Mouse (Mus musculus): ENCODE data around the gene Arap2.

Arap2 gene

DNA sequence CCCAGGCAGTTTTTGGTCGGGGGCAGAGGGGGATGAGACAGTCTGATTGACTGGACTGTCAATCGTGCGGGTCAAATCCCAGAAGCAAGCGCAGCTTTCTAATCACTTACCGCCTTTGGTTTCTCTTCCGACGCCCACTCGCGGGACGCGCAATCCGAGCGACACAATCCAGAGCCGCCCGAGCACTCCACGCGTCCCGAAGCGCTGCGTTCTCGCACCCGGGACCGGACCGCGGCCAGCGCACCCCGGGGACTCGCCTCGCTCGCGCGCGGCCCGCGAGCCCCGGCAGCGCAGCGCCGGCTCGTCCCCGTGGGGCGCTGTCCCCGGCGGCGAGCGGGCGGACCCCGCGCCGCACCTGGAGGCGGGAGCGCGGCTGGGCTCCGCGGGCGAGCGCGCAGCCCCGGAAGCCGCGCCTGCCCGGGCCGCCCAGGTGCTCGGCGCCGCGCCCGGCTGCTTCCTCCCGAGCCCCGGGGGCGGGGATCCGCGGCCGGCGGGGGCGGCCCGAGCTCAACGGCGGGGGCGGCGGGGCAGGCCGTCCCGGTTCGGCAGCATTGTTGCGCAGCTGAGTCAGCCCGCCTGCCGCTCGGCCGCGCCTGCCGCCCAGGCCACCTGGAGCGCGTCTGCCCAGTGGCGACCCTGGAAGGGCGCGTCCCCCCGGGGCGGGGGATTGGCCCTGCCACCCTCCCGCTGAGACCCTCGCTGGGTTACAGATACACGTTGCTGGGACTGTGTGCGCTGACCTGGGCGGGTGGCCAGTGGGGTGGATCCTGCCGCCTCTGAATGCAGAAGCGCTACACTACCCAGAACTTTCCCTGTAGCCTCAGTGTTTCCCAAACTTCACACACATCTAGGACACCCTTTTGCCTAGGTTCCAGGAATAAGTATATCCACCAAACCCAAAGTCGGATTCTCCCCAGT, at the start of gene Arap2:
Gene Arap2 (minus strand): TSS at position 376 of the 918 bp plus-strand sequence.
- peak; percentile 78 to 90 for DNase-seq

DNA sequence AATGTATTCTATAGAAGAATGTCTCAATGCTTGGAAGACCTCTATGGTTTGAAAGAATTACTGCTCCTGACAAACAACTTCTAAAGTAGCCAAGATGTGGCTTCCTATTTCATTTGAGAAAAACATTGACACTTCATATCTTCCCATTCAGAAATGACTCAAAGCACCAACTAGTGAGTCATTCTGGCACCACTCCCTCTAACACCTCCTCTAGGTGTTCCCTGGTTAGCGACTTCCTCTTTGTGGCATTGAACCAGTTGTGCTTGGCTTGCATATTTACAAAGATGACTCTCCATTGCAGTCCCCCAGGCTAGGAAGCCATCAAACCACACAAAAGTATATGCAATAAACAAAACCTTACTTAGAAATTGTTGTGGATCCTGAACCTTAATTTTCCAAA, 49.8 kb upstream of the Arap2 start:
- DNase-seq, result no peak

DNA sequence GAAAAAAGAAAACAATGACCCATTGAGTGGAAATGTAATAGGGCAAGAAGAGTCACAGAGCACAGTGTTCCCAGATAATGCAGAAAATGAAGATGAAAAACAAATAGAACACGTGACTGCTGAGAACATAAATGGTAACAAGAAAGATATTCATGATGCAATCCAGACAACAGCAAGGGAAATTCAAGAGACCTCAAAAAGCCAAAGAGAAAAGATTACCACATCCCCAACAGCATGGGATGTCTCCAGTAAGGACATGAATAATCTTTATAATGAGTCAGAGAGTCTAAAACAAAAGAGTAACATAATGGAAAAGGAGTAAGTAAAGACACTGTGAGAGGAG, 48.1 kb upstream of the Arap2 start:
- DNase-seq, result no peak

DNA sequence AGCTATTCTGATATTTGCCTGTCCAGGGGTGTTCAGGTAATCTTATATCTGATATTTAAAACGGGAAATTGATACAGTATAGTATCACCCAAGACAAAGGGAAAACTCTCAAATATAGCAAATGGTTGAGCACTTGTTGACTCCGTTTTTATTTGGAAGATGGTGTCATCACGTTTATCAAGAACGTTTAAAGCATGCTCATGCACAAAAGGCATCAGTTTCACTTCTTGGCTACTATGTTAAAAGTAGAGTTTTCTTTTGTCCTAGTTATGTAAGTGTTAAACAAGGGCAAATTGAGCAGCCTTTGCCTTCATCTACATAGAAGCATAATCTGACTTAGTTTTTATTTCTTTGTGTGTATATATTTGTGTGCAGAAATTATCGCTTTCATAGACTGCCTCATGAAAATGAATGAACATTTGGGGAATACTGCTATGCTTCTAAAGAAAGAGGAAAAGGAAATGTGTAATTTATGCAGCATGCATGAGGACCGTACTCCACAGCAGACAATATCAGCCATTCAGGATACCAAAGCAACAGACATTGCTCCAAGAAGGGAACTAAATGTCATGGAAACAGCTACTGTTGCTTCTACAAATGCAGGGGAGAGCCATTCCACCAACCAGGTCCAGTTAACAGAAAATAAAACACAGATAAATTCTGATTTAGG, 47.6 kb upstream of the Arap2 start, which contains the start of gene Dthd1:
Gene Dthd1 (plus strand): TSS at position 422 of the 670 bp plus-strand sequence.
- no peak for DNase-seq

DNA sequence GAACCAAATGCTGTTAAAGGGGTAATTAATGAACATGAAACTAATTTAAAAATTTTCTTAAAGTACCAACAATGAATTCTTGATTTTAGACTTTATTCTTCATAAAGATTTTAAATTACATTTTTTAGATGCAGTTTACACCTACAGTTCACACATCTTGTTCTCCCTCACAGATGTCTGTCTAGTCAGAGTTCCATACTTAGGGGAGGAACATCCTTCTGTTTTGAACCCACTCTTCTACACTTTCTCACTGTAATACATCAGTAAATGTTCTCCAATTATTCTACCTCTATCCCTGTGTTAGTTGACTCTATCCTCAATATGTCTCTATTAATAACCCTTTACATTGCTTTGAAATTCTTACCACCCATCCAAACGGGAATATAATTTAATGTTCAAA, 26.8 kb upstream of the Arap2 start:
- DNase-seq, result no peak

DNA sequence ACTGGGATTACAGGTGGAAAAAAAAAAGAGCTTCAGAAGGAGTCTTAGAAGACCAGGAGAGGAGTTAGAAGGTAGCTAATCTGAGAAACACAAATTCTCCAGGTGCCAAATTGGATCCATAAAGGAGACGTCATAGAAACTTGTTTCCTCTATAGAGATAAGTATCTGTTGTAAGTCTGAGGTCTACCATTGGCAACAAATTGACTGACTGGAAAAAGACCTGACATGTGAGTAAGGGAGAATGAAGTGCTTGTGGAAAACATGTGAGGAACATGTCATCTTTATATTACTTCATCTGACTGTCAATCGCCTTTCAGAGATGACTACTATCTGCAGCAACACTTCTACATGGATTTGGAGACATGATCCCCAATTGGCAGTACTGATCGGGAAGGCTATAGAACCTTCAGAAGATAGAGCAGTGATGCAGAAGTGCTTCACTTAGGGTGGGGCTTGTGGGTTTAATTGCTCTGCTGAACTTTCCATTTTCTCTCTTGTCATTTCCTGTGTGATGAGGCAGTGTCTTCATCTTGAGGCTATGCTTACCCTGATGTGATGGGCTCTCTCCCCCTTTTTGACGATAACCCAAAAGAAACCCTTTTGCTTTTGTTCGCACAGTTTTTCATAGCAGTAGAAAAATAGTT, 25.1 kb upstream of the Arap2 start:
- DNase-seq, result no peak

DNA sequence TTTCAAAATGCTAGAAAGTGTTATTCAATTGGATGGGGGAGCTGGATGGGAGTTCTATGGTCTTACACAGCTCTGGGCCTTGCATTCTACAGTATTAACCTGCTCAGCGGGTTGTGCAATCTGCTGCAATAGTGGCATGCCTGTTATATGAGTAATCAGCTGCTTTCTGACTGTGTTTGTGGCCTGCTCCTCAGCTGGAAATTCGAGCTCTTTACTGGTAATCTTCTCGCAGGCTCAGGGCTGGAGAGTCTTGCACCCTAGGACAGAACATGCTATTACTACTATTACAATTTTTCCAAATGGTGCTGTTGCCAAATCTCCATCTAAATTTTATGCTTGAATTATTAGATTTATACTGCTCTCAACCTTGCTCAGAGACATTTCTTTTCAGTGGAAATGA, 20.9 kb upstream of the Arap2 start:
- DNase-seq, result no peak

DNA sequence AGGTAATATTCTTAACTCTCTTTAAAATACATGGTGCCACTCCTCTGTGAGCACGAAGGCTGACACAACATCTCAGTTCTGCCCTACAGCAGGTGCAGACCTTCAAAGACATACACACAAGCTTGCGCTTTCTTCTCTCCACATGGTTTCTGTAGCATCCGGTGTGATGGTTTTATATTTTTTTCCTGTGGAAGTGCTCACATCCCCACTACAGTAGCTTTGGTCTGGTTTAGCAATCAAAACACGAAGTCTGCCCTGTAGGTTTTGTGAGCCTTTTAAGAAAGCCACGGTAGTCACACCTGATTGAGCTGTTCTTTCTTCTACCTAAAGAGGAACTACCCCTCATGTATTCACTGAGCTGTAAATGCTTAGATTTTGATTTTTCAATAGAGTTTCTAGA, 12.7 kb upstream of the Arap2 start:
- DNase-seq, result no peak

DNA sequence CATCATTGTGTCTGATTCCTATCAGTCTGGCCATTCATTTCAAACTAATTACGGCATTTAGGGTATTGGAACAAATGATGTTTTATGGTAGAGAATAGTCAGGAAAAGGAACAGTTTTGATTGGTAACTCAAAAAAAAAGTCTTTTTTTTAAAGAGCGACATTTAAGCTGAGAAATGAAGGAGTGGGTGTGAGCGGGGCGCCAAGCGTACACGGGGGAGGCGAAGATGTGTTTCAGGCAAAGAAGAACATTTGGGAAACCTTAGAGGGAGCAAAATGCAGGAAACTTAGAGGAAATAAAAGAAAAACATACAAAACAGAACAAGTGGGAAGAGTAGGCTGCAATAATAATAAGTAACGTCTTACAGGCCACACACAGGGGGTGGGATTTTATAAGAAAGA, 11.8 kb upstream of the Arap2 start:
- no peak for DNase-seq

DNA sequence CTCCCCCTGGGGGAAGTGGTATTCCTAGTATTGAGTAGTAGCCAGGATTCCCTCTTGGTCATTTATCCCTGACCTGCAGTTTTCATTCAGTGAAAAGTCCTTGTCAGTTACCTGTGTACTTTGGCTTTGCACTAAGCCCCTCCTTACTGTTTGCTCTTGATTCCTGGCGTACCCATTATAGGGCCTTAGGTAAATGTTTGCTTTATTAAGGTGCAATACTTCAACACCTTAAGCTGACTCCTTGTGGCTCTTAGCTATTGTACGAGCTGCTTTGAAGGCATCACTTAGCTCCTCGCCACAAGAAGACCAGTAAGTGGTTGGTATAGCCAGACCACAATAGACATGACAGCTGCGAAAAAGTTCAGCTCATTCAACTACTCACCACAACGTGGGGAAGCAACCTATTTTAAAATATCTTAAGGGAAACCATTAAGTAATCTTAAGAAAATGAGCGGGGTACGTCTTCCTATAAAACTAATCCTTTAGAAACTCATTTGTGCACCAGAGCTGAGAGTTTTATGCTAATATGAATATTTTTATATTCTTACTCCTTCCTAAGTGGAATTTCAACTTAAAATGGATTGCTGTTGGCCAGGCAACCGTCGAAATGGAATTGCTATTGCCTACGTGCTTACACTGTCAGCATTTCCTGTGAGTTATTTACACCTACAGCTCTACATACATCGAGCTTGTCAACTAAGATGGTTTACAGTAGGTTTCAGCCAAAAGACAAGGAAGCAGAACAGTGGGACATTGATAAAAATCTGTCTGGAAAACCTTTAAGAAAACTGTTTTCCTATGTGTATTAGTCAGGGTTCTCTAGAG, 6.0 kb upstream of the Arap2 start:
- no peak for DNase-seq

DNA sequence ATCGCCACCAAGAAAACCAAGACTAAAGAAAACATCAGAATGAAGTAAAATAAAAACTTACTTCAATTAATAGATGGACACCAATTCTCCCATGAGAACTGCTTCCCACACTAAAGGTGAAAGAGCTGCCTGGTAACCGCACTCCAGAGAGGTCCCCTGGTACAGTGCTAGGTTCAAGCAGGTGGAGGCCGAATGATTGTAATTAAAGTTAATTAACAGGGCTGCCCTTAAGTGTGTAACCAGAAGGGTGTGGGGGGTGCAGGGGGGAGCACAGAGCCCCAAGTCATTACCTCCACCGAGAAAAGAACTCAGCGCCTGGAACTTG, 538 bp downstream of the Arap2 start:
- DNase-seq, result peak in 1 of 2 experiments; percentile 52

DNA sequence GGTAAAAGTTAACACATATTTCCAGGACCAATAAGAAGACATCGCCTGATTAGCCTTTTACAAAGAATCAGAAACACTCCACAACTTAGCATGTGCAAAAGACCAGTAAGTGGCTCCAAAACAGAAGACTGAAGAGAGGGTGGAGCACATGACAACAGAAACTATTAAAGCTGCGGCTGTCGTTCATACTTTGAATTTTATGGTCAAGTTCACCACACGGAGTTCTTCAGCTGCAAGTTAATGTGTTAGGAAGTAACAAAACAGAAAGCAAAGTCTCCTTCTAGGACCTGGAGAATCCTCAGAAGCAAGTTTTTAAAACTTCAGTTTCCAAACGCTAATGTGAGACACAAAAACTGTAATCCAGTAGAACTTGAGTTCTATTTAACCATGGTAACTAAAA, 1.8 kb downstream of the Arap2 start:
- DNase-seq, result peak in 1 of 2 experiments; percentile 25

DNA sequence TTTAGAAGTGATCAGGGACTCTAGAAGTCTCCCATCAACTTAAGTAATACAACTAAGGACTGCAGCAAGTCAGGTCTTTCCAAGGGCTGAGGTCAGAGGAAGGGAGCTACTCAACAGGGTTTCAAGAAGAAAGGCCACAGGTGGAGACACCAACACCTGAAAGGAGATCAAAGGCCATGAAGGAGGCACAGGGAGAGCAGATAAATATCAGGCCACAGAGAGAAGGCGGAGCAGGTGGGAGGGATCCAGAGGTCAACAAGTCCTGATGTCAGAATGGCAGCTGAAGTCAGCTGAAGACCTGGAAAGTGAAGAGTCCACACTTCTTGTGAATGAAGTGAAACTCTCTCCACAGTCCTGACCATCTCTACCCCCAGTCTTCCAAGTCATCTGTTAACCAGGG, 2.9 kb downstream of the Arap2 start:
- peak; percentile 39 to 49 for DNase-seq

DNA sequence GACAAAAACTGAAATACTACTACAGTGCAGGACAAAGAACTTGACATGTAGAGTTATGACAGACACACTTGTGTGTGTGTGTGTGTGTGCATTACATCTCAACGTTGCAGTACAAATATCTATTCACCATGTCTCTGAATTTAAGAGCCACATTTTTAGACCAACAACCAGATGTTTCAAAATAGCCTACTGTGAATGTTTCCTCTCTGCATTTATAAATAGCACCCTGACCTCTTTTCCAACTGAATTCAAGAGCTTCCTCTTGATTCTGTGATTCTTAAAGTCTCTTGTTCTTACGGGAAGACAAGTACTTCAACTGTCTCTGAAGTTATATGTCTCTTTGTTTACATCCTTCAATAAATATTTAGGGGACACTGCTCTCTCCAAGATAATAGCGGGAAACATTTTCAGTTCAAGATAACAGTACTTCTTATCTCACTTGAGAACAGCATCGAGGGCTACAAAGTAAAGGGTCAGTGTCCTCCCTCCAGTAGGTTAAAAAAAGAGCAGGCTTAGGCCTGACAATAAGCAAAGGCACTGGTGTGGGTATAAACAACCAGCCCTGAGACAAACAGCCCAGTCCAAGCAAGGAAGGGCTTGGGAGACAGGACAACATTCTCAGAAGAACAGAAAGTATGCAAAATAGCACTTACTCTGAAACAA, 3.5 kb downstream of the Arap2 start:
- DNase-seq, result no peak

DNA sequence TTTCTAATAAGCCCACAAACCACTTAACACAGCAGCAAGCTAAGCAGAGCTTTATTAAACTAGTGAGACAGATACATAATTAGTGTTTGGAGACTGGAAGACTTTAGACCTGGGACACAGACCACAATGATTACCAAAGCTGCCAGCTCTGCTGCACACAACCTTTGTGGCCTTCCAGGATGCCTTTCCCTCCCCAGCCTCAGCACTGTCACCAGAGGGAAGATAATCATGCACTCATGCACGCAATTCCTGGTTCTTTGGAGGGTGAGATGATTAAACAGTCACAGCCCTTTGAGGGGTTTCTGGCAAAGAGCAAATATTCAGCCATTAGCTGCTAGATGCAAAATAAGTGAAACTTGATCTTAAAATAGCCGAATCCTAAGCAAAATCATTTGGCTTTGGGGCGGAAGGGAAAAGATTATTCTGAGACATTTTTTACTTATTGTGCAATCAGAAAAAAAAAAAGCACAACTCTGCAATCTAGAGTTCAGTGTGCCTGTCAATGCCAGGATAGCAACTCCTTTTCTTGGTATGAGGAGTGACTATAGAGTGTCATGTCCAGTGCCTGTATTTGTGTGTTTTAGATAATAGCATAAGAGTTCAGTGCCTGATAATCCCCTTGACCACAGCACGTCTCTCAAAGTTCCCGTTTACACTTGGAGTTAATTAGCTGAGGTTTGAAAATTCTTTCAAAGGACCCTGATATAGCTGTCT, 5.0 kb downstream of the Arap2 start:
- DNase-seq, result peak in 1 of 2 experiments; percentile 37

DNA sequence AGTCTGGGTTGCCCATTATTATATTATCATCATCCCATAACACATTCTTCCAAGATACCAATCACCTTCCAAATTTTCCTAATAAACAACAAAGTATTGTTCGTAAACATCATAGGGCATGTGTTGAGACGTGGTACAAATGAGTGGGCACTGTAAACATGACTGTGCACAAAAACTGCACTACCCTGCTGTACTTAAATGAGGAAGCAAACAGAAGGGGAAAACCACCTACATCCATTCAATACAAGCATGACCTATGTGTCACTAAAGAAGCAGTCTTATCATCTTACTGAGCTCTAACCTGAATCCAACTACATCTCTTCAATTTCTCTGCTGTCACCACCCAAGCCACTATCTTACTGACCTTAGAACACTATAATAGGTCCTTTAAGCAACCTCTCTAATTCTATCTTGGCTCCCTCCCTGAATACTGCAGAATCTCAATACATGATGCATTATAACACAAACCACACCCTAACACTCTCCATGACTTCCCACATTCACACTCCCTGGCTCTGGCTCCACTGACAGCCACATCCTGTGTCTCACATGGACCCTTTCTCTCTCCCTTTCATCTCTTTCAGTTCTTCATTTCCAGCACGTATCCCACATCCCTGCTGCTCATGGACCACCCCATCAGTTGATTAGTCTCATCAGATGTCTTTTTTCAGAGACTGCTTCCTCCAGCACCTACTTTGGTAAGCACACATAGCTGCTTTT, 10.0 kb downstream of the Arap2 start:
- no peak for DNase-seq

DNA sequence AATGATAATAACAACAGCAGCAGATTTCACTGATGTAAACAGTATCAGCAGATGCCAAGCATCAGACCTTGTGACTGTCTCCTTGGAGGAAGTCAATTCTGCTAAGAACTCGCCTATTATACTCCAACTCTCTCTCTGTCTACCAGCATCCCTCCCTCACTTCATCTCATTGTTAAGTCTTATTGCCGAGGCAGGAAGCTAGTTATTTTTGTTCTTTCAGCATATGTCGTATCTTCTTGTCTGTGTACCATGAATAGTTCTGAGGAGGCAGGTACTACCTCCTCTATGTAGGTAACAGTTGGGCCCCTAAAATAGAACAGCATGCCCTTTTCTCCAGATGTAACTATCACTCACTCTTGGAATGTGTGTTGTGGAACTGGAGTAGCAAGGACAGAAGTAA, 13.0 kb downstream of the Arap2 start:
- no peak for DNase-seq

DNA sequence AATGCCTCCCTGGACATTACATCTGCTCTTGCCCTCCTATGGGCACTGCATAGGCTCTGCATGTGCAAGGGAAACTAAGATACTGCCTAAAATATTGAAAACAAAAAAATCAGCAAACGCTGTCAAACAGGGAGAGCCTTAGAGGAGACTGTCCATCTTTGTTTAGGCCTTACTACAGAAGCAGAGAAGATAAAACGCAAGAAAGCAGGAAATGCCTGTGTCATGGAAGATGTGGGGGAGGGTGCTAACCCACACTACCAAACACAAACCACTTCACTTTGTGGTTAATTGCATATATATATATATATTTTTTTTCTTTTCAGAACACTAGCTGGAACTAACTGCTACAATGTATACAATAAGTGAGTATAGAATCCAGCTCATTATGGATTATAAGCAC, 14.3 kb downstream of the Arap2 start:
- DNase-seq, result no peak

DNA sequence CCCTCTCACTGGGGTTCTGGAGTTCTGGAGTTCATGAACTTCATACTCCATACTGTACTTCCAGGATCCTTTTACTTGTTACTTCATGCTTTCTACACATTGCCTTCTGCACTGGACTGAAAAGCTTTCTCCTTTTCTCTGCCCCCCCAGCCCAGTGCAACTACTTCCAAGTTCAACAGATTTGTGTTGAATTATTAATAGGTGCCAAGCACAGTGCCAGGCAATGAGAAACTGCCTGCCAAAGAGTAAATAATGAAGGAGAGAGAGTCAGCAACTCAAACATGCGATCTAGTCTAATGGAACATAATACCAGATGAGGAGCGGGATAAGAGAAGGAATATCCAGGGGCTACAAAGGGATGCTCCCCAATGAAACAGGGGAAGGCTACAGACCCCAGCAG, 17.8 kb downstream of the Arap2 start:
- DNase-seq, result peak; percentile 33 to 48

DNA sequence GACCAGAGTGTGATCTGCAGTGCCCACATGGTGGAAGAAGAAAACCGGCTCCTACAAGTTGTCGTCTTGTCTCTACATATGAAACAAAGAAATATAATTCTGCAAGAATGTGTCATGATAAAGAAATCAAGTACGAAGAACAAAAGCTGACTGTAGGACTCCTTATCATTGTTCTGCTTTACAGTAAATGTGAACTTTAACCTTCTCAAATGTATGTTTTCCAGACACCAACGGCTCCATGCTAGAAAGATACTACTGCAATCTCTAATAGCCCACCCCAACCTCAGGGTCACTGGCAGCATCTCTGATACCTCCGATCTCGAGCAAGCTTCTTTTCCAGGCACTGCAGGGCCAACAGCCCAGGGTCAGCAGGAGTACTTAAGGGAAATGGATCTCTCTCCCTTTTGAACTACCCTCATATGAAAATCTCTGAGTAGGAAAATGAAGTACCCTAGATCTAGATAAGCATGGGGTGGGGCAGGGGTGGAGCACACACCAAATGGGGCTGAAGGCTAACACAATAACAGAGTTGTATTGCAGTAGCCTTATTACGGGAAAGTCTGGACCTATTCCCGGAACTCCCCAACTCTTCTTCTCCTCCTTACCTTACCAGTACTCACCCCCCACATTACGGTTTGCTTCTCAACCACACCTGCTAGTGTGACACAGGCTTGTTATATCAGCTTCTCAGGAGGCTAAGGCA, 22.6 kb downstream of the Arap2 start:
- DNase-seq, result no peak
